Mouse (Mus musculus) liver, adult 10 weeks (tissue): Measurements from ENCODE around the gene Ranbp17. TPM values are rescaled to one million over a fixed set of nuclear protein-coding genes. Genes with fewer than 3 reads are reported as not detected.

Source experiments
- polyA plus RNA-seq: library from polyadenylated mRNA; stranded (reverse); fragments of 350-450 nt; fragmentation: Illumina TruSeq; extraction: RNeasy Lipid Tissue Mini Kit (QIAGEN cat#74804); gene quantifications from one replicate; pipeline ENCODE4 v1.2.3, GENCODE M21; 2014; ENCODE audit warnings: low read depth, low replicate concordance

The Ranbp17 gene
- polyA plus RNA-seq: 0.19 TPM

GRCm38 (mm10) chr11:33513376-33513991, at the start of gene Ranbp17:
Ranbp17 (minus strand) TSS chr11:33513746.

GRCm38 (mm10) chr11:33276637-33277036, 236.9 kb downstream of the Ranbp17 start, which contains the start of gene Gm12117:
Gm12117 (minus strand) TSS chr11:33276737.

GRCm38 (mm10) chr11:33203383-33204328, 309.9 kb downstream of the Ranbp17 start, which contains the start of gene Tlx3:
Tlx3 (minus strand) TSS chr11:33203589.

GRCm38 (mm10) chr11:33162998-33163506, 350.5 kb downstream of the Ranbp17 start, which contains the start of gene Npm1:
Npm1 (minus strand) TSS chr11:33163206.

Other genes starting within 250 kb of the Ranbp17 start
- gene Gm12117, start 237.0 kb downstream of the Ranbp17 start, polyA plus RNA-seq: not detected
- not detected for gene Gabrp, start 65.2 kb upstream of the Ranbp17 start, polyA plus RNA-seq
- not detected for gene D130052B06Rik, start 85.6 kb upstream of the Ranbp17 start, polyA plus RNA-seq